Mouse (Mus musculus): ENCODE data around the gene Gpr35. TPM values are rescaled to one million over a fixed set of nuclear protein-coding genes. Genes with fewer than 3 reads are reported as not detected.

Gpr35 gene
- total RNA-seq, 2 experiments from 2014 or later = 0.36 to 0.75 TPM

GRCm38 (mm10) chr1:92972854-92973253 lies 22.2 kb downstream of the Gpr35 start:
- no peak for DNase-seq (ENCODE audit: low spot score)
- intact Hi-C loops (cut with DNase I) = no loop called here

DNA sequence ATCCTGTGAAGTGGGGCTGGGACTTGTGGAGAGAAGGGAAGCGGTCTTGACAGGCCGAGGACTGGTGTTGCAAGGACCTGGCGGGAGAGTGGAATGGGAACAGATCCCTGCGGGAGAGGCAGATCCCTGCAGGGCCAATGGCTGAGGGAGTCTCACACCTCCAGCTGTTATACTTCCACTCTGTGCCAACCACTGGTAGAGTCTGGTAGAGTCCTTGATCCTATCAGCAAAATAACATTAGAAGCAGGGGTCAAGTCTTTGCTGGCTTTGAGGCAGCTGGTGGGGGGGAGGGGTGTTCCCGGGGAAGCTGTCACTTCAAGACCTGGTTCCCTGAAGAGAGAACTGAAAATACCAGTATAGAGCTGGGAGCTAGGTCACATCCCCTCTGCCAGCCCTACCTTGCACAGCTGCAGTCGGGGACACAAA lies 25.5 kb downstream of the Gpr35 start:
- intact Hi-C loops (cut with DNase I) = no loop called here
- no peak for DNase-seq (ENCODE audit: low spot score)

DNA sequence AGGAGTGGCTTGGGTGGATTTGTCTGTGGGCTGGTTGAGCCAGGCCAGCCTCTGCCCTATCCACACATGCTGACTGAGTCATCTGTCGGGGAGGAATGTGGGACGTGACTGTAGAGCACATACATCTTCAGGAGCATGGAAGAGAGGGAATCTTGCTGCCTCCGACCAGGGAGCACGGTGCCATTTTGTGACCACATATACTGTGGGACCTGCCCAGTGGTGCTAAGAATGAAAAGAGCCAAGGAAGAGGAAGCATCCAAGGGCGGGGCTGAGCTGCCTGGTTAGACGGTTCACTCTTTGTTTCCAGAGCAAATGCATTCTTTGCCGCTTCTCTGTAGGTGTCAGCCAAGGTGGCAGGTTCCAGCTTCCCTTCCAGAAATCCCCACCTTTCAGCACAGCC lies 28.0 kb downstream of the Gpr35 start:
- intact Hi-C loops (cut with DNase I) = no loop called here
- no peak for DNase-seq (ENCODE audit: low spot score)

- no peak for DNase-seq (ENCODE audit: low spot score)
- intact Hi-C loops (cut with DNase I) = no loop called here
Observed at GRCm38 (mm10) chr1:92979073-92979602, 28.5 kb downstream of the Gpr35 start.

GRCm38 (mm10) chr1:92981056-92981845 lies 30.6 kb downstream of the Gpr35 start:
- intact Hi-C loops (cut with DNase I) = loop anchor here (2.0 kb wide), 1 partner anchor 22 kb away; no protein-coding TSS in a partner anchor

GRCm38 (mm10) chr1:92982931-92983605 lies 32.4 kb downstream of the Gpr35 start:
- intact Hi-C loops (cut with DNase I) = no loop called here
- no peak for DNase-seq (ENCODE audit: low spot score)

More at GRCm38 (mm10) chr1:92981056-92981845, 30.6 kb downstream of the Gpr35 start:
- peak; percentile 68 for DNase-seq (ENCODE audit: low spot score)

- no peak for DNase-seq (ENCODE audit: low spot score)
- intact Hi-C loops (cut with DNase I) = no loop called here
Observed at GRCm38 (mm10) chr1:92984999-92985398, 34.3 kb downstream of the Gpr35 start.

- no peak for DNase-seq (ENCODE audit: low spot score)
- intact Hi-C loops (cut with DNase I) = no loop called here
Observed at GRCm38 (mm10) chr1:92988894-92989293, 38.2 kb downstream of the Gpr35 start.

- intact Hi-C loops (cut with DNase I) = no loop called here
Observed at GRCm38 (mm10) chr1:92989891-92990290, 39.2 kb downstream of the Gpr35 start.

GRCm38 (mm10) chr1:92992214-92992855 lies 41.7 kb downstream of the Gpr35 start:
- DNase-seq (ENCODE audit: low spot score) = no peak
- intact Hi-C loops (cut with DNase I) = no loop called here

More at GRCm38 (mm10) chr1:92989891-92990290, 39.2 kb downstream of the Gpr35 start:
- DNase-seq (ENCODE audit: low spot score) = no peak

- intact Hi-C loops (cut with DNase I) = no loop called here
- no peak for DNase-seq (ENCODE audit: low spot score)
Observed at GRCm38 (mm10) chr1:92992880-92993279, 42.2 kb downstream of the Gpr35 start.

GRCm38 (mm10) chr1:93006061-93006460 lies 55.4 kb downstream of the Gpr35 start, which contains the start of gene Aqp12:
Gene Aqp12 (plus strand): TSS chr1:93006334.
- DNase-seq (ENCODE audit: low spot score) = no peak
- intact Hi-C loops (cut with DNase I) = no loop called here

- intact Hi-C loops (cut with DNase I) = no loop called here
- no peak for DNase-seq (ENCODE audit: low spot score)
Observed at GRCm38 (mm10) chr1:93009196-93009595, 58.5 kb downstream of the Gpr35 start.

DNA sequence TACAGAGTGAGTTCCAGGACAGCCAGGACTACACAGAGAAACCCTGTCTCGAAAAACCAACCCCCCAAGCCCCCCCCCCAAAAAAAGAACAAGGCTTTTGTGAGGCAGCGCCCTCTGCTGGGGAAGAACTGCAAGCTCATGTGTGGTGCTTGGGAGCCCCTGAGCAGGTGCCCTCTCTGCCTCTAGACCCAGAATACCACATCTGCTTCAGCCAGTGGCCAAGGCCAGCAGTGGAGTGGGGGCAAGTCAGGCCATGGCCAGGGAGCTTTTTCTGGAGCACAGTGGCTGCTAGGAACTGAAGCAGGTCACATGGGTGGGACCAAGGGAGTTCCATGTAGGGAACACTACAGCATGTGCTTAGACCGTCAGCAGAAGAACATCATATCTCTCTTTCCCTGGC lies 60.1 kb downstream of the Gpr35 start:
- intact Hi-C loops (cut with DNase I) = loop anchor here (2.0 kb wide), 1 partner anchor 52 kb away; no protein-coding TSS in a partner anchor
- DNase-seq (ENCODE audit: low spot score) = no peak

DNA sequence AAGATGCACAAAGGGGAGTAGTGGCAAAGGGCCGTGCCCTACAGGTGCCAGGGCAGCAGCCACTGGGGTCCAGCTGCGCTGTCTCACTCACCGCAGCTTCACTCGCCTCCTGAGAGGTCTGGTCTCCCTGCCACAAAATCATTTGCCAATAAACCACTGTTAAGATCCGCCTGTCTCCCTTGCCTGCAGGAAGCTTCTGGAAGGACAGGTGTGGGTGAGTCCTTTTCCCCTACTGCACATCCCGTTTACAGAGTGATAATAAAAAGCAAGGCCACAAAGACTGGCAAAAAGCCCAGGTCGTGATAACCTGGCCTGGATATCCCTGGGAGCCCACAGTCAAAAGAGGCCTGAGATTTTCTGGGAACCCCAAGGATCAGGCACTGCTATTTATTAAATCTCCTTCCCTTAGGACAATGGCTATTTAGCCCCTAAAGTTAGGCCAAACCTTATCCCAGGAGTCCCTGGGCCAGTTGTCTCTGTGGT lies 61.5 kb downstream of the Gpr35 start:
- intact Hi-C loops (cut with DNase I) = no loop called here
- no peak for DNase-seq (ENCODE audit: low spot score)

DNA sequence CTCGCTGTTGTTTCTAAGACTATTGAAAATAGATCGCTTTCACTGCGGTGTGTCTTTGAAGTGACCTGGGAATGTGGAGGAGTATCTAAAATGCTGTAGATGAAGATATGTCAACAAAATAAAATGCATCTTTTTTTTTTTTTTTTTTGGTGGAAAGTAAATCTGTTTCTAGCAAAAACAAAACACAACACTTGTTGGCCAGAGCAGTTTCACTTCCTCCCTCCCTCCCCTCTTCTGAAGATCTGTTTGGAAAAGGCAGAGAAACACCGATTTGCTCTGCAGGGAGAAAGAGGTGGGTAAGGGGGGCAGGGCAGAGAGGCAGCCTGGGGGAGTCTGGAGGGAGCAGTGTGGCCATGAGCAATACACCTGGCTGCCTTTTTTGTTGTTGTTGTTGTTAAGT lies 62.7 kb downstream of the Gpr35 start:
- DNase-seq (ENCODE audit: low spot score) = no peak
- intact Hi-C loops (cut with DNase I) = no loop called here

GRCm38 (mm10) chr1:93014460-93014859 lies 63.8 kb downstream of the Gpr35 start:
- peak; percentile 27 for DNase-seq (ENCODE audit: low spot score)
- intact Hi-C loops (cut with DNase I) = no loop called here

DNA sequence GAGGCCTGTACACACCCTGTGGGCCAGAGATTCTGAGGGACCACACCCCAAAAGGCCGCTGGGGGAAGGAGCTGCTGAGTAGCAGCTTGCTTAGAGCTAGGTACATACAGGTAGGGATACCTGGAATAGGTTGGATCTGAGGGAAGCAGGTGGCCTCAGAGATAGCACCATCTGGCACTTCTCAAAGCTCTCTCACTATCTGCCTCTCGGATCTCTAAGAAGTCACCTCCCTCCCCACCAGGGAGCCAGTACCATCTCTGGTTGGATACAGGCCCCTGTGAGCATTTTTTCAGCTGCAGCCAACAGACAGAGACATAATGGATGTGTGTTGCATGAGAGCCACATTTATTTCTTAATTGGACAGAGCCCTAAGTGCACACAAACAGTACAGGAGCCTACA lies 64.5 kb downstream of the Gpr35 start:
- DNase-seq (ENCODE audit: low spot score) = no peak
- intact Hi-C loops (cut with DNase I) = no loop called here

GRCm38 (mm10) chr1:93018716-93019115 lies 68.1 kb downstream of the Gpr35 start:
- DNase-seq (ENCODE audit: low spot score) = no peak
- intact Hi-C loops (cut with DNase I) = loop anchor here (2.0 kb wide), 1 partner anchor 62 kb away; no protein-coding TSS in a partner anchor

DNA sequence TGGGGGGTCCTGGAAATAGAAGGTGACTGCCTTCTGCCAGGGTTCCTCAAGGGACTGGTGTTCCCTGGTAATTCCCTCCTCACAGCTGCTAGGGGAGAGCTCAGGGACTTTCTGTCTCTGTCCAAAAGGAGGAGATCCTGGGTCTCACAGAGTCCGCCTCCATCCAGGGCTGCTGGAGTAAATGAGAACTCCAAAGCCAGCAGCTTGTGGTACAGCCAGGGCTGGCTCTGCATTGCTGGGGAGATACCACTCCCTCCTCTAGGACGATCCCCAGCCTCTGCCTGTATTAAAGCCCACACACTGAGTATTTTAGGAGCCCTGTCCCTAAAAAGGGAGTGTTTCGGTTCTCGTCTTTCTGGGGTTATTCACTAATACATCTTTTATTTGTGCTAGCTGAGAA lies 69.9 kb downstream of the Gpr35 start:
- intact Hi-C loops (cut with DNase I) = no loop called here
- no peak for DNase-seq (ENCODE audit: low spot score)
